Mouse (Mus musculus) heart, postnatal 0 days (tissue): ENCODE data around the gene Dpp6. TPM values are rescaled to one million over a fixed set of nuclear protein-coding genes. Genes with fewer than 3 reads are reported as not detected.
A peak's percentile ranks its signal among the peaks of the same experiment; 100 is the strongest.

Experiments
- ATAC-seq: fragments of 200-750 bp; cut with Nextera tagmentation; 2 replicates; pipeline ENCODE4 v1.8.0; 2017; ENCODE audit warnings: low read depth, moderate number of reproducible peaks, moderate library complexity; ENCODE audit not compliant: insufficient read depth
- DNase-seq: peaks from one replicate; pipeline ENCODE4 v3.0.0-alpha.2; 2016; ENCODE audit warnings: low spot score
- H3K27ac ChIP-seq: fragments of 300-500 bp; sonication (generic); 2 replicates; pipeline ENCODE4 v1.5.1; 2014; ENCODE audit warnings: low read depth, mild to moderate bottlenecking
- H3K27me3 ChIP-seq: fragments of 300-500 bp; sonication (generic); 2 replicates; pipeline ENCODE4 v1.6.1; 2014; ENCODE audit warnings: low read length, mixed read lengths; ENCODE audit not compliant: control insufficient read depth, insufficient read depth
- H3K36me3 ChIP-seq: fragments of 300-500 bp; sonication (generic); replicated peaks from 2 replicates; pipeline ENCODE4 v1.6.1; 2014; ENCODE audit warnings: low read length, mixed read lengths; ENCODE audit not compliant: control insufficient read depth, insufficient read depth
- H3K4me1 ChIP-seq: fragments of 300-500 bp; sonication (generic); 2 replicates; pipeline ENCODE4 v1.6.1; 2014; ENCODE audit warnings: antibody characterized with exemption; ENCODE audit not compliant: control insufficient read depth, insufficient read depth
- H3K4me2 ChIP-seq: fragments of 300-500 bp; sonication (generic); 2 replicates; pipeline ENCODE4 v1.6.1; 2014; ENCODE audit warnings: low read depth, mild to moderate bottlenecking, low read length, moderate library complexity
- H3K4me3 ChIP-seq: fragments of 300-500 bp; sonication (generic); 2 replicates; pipeline ENCODE4 v1.5.1; 2014; ENCODE audit warnings: low read depth, low read length
- H3K9ac ChIP-seq: fragments of 300-500 bp; sonication (generic); replicated peaks from 2 replicates; pipeline ENCODE4 v1.6.1; 2014; ENCODE audit warnings: low read depth, low read length, mixed read lengths
- H3K9me3 ChIP-seq: fragments of 300-500 bp; sonication (generic); replicated peaks from 2 replicates; pipeline ENCODE4 v1.6.1; 2016; ENCODE audit warnings: low read length; ENCODE audit not compliant: control insufficient read depth
- CTCF ChIP-seq: IDR thresholded peaks from 2 replicates; pipeline ENCODE4 v1.5.1; 2016; ENCODE audit warnings: antibody characterized with exemption, control low read depth, low read depth
- EP300 ChIP-seq: IDR thresholded peaks from 2 replicates; pipeline ENCODE4 v1.6.1; 2016; ENCODE audit warnings: antibody characterized with exemption, low read depth
- WGBS: fragments of 180-500 bp; shearing (Covaris S2); extraction: QIAGEN DNeasy Blood & Tissue Kit; methylation state at CpG from one replicate; pipeline ENCODE4 v1.1.7; 2014; 5-methylcytosine and 5-hydroxymethylcytosine counted together
- polyA plus RNA-seq: library from polyadenylated mRNA; unstranded; fragments of >200 nt; fragmentation: Nextera tagmentation; extraction: Ambion mirVana; gene quantifications from 2 replicates; pipeline ENCODE4 v1.2.1, GENCODE M21; 2015
- total RNA-seq: library from RNA; depleted of rRNA; stranded (reverse); fragments of >200 nt; gene quantifications from 2 replicates; pipeline ENCODE4 v1.2.3, GENCODE M21; 2014; ENCODE audit warnings: low replicate concordance

Dpp6 gene
- total and polyA plus RNA-seq, 2 experiments from 2014 or later, result 0.05 TPM; not detected in 1

- TF ChIP-seq EP300, result no peak
- TF ChIP-seq CTCF, result no peak
- Histone ChIP-seq H3K9ac (no peak overlapping the region), H3K4me3 (peak overlapping the region; percentile 21), H3K36me3 (no peaks in the 10 kb centered on the region), H3K4me2 (peak overlapping the region; percentile 21), H3K4me1 (no peaks in the 10 kb centered on the region), H3K27me3 (peaks cover 26% of the 10 kb centered on the region), H3K27ac (no peak overlapping the region), H3K9me3 (no peaks in the 10 kb centered on the region)
- WGBS, result 2% methylated on average over 53 of the region's 55 CpGs
- ATAC-seq (no peak; the same call in 1 of the 2 replicates), DNase-seq (no peak)
Measured at GRCm38 (mm10) chr5:27049341-27050091, 232.5 kb downstream of the Dpp6 start.

- Histone ChIP-seq H3K36me3 (no peaks in the 10 kb centered on the region), H3K4me3 (no peak overlapping the region), H3K27ac (no peak overlapping the region), H3K27me3 (peaks cover 26% of the 10 kb centered on the region), H3K4me1 (no peaks in the 10 kb centered on the region), H3K9me3 (no peaks in the 10 kb centered on the region), H3K4me2 (no peak overlapping the region), H3K9ac (no peak overlapping the region)
- 38% methylated on average over 3 of the region's 3 CpGs for WGBS
- TF ChIP-seq CTCF, result no peak
- TF ChIP-seq EP300, result no peak
- DNase-seq (no peak), ATAC-seq (no peak)
Measured at GRCm38 (mm10) chr5:27051250-27051649, 234.2 kb downstream of the Dpp6 start.

GRCm38 (mm10) chr5:27052441-27052840 lies 235.4 kb downstream of the Dpp6 start:
- Histone ChIP-seq H3K36me3 (no peaks in the 10 kb centered on the region), H3K4me3 (no peak overlapping the region), H3K27ac (no peak overlapping the region), H3K4me1 (no peaks in the 10 kb centered on the region), H3K4me2 (no peak overlapping the region), H3K9me3 (no peaks in the 10 kb centered on the region), H3K9ac (no peak overlapping the region), H3K27me3 (peaks cover 26% of the 10 kb centered on the region)
- TF ChIP-seq CTCF (no peak), EP300 (no peak)
- 18% methylated on average over 2 of the region's 2 CpGs for WGBS
- ATAC-seq (no peak), DNase-seq (peak; percentile 7)

GRCm38 (mm10) chr5:27056436-27056835 lies 239.4 kb downstream of the Dpp6 start:
- Histone ChIP-seq H3K4me3 (no peak overlapping the region), H3K36me3 (no peaks in the 10 kb centered on the region), H3K4me1 (no peaks in the 10 kb centered on the region), H3K27ac (no peak overlapping the region), H3K9me3 (no peaks in the 10 kb centered on the region), H3K9ac (no peak overlapping the region), H3K27me3 (no peaks in the 10 kb centered on the region), H3K4me2 (no peak overlapping the region)
- no peak for ATAC-seq
- TF ChIP-seq EP300, result no peak
- no peak for TF ChIP-seq CTCF
- no peak for DNase-seq
- 53% methylated on average over 5 of the region's 5 CpGs for WGBS

- no peak for DNase-seq
- 61% methylated on average over 4 of the region's 4 CpGs for WGBS
Measured at GRCm38 (mm10) chr5:27060114-27060513, 243.1 kb downstream of the Dpp6 start.

GRCm38 (mm10) chr5:27063871-27064270 lies 246.9 kb downstream of the Dpp6 start:
- no peaks in the 10 kb centered on the region for H3K36me3 ChIP-seq

More at GRCm38 (mm10) chr5:27060114-27060513, 243.1 kb downstream of the Dpp6 start:
- H3K4me1 ChIP-seq, result no peaks in the 10 kb centered on the region
- H3K36me3 ChIP-seq, result no peaks in the 10 kb centered on the region
- no peaks in the 10 kb centered on the region for H3K27me3 ChIP-seq
- no peak overlapping the region for H3K27ac ChIP-seq
- no peak for ATAC-seq
- TF ChIP-seq EP300, result no peak
- TF ChIP-seq CTCF, result no peak
- no peak overlapping the region for H3K4me3 ChIP-seq
- H3K9ac ChIP-seq, result no peak overlapping the region
- no peak overlapping the region for H3K4me2 ChIP-seq
- H3K9me3 ChIP-seq, result 0 out of 2 replicates have a peak, but pooled peaks cover 2% of the 10 kb centered on the region

More at GRCm38 (mm10) chr5:27063871-27064270, 246.9 kb downstream of the Dpp6 start:
- Histone ChIP-seq H3K4me2 (no peak overlapping the region), H3K9ac (no peak overlapping the region), H3K4me3 (no peak overlapping the region), H3K27ac (no peak overlapping the region), H3K27me3 (no peaks in the 10 kb centered on the region), H3K9me3 (0 out of 2 replicates have a peak, but pooled peaks cover 5% of the 10 kb centered on the region), H3K4me1 (no peaks in the 10 kb centered on the region)
- 57% methylated on average over 1 of the region's 1 CpGs for WGBS
- no peak for ATAC-seq
- no peak for TF ChIP-seq CTCF
- TF ChIP-seq EP300, result no peak
- no peak for DNase-seq
